Mouse (Mus musculus): ENCODE measurements around the gene Cyp4f13. TPM values are rescaled to one million over a fixed set of nuclear protein-coding genes. Genes with fewer than 3 reads are reported as not detected.

Cyp4f13 gene
- polyA plus RNA-seq, 1 experiment from 2014 or later: 14.8 TPM

- Histone ChIP-seq H3K9ac (no peak overlapping the region), H3K36me3 (no peaks in the 10 kb centered on the region), H3K9me3 (no peaks in the 10 kb centered on the region), H3K4me1 (0 out of 2 replicates have a peak, but pooled peaks cover 3% of the 10 kb centered on the region), H3K4me3 (no peak overlapping the region), H3K27me3 (peaks cover 11% of the 10 kb centered on the region; the same call in 1 of the 2 replicates), H3K27ac (no peak overlapping the region), H3K4me2 (no peak overlapping the region)
- 50% methylated on average over 1 of the region's 1 CpGs for WGBS
- ATAC-seq (ENCODE audit: insufficient number of reproducible peaks, low FRiP score, low TSS enrichment, low read depth): no peak
Measured at GRCm38 (mm10) chr17:32901751-32902525, 45.3 kb downstream of the Cyp4f13 start.

- 90% methylated on average over 4 of the region's 4 CpGs for WGBS
- no peaks in the 10 kb centered on the region for H3K27me3 ChIP-seq
- H3K4me2 ChIP-seq: no peak overlapping the region
- H3K9me3 ChIP-seq: no peaks in the 10 kb centered on the region
- peaks cover 6% of the 10 kb centered on the region for H3K4me1 ChIP-seq
- no peak overlapping the region for H3K9ac ChIP-seq
- no peak overlapping the region for H3K27ac ChIP-seq
- no peaks in the 10 kb centered on the region for H3K36me3 ChIP-seq
- no peak for ATAC-seq (ENCODE audit: insufficient number of reproducible peaks, low FRiP score, low TSS enrichment, low read depth)
- H3K4me3 ChIP-seq: no peak overlapping the region
Measured at GRCm38 (mm10) chr17:32895421-32895820, 51.8 kb downstream of the Cyp4f13 start.

DNA sequence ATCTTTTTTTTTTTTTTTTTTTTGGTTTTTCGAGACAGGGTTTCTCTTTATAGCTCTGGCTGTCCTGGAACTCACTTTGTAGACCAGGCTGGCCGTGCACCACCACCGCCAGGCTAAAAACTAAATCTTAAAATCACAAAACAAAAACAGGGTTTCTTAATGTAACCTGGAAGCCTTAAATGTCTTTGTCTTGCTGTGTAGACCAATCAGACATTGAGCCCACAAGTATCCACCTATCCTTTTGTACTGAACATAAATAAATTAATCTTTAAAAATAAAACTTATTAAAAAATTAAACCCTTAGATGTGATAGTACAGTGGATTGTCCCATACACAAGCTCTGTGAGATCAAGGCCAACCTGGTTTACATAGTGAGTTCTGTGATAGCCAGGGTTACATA lies 53.3 kb downstream of the Cyp4f13 start:
- Histone ChIP-seq H3K27ac (no peak overlapping the region), H3K27me3 (no peaks in the 10 kb centered on the region), H3K9ac (no peak overlapping the region), H3K4me1 (peaks cover 12% of the 10 kb centered on the region), H3K4me2 (no peak overlapping the region), H3K9me3 (no peaks in the 10 kb centered on the region), H3K36me3 (no peaks in the 10 kb centered on the region), H3K4me3 (no peak overlapping the region)
- 86% methylated on average over 3 of the region's 3 CpGs for WGBS
- no peak for ATAC-seq (ENCODE audit: insufficient number of reproducible peaks, low FRiP score, low TSS enrichment, low read depth)

DNA sequence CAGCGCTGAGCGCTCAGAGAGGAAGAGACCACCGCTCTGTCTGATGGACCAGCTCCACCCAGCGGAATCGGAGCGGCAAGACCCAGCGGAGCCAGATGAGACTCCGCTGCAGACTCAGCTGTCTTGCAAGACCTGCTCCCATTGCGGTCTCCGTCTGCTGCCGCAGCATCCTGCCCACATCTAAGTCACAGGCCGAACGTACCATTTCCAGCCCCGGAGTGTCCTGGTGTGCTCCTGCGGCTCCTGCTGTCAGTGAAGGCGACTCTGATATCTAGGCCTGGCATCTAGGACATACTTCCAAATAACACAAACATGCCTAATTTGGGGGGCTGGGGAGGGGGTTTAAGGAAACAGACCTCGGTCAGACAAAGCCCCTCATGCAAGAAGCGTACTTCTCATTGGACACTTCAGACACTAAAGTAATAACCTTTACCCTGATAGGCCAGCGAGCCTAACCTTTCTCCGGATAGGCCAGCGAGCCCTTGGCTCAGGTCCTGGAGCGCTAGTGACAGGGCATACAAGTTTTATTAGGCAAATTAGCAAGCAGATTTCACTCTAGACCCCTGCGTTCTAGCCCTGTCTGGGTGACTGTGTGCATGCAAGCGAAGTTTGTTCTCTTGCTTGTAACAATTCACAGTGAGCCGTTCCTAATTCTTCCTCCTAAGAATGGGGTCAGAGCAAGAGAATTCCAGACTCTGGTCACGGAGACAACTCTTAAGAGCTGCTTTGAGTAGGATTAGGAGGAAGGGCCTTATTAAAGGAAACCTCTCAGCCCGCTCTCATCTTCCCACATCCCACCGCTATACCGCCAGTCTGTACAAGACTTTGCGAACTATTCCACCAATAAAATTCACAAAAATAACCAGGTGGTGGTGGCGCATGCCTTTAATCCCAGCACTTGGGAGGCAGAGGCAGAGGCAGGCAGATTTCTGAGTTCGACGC lies 55.7 kb downstream of the Cyp4f13 start, which contains the start of gene Zfp870:
TSS of gene Zfp870 (minus strand) at position 404 of the 942 bp plus-strand sequence.
- Histone ChIP-seq H3K36me3 (peaks cover 6% of the 10 kb centered on the region; the same call in 1 of the 2 replicates), H3K27me3 (no peaks in the 10 kb centered on the region), H3K9ac (peak within 1 kb of the TSS; percentile 70), H3K4me3 (peak within 1 kb of the TSS; percentile 76), H3K27ac (peak within 1 kb of the TSS; percentile 88), H3K4me1 (peaks cover 12% of the 10 kb centered on the region), H3K4me2 (peak within 1 kb of the TSS; percentile 69), H3K9me3 (no peaks in the 10 kb centered on the region)
- WGBS: 10% methylated on average over 33 of the region's 33 CpGs
- ATAC-seq (ENCODE audit: insufficient number of reproducible peaks, low FRiP score, low TSS enrichment, low read depth): peak; percentile 95

DNA sequence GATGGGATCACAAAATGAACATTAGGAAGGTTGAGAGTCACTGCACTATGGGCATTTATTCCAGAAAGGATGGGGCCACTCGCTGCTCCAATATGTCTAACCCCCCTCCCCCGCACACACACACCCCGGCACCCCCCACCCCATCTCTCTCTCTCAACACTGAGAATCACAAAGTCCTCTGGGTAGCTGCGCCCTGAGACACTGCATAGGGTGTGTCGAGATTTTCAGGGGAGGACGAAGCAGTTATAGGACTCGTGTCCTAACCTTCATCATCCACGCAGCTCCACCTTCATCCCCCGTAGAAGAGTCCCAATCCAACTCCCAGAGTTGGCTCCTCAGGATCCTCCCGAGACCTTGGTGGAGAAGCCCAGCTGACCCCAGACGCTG lies 56.4 kb downstream of the Cyp4f13 start:
- peak overlapping the region; percentile 76 for H3K4me3 ChIP-seq
- WGBS: 1% methylated on average over 11 of the region's 11 CpGs
- no peaks in the 10 kb centered on the region for H3K27me3 ChIP-seq
- no peak for ATAC-seq (ENCODE audit: insufficient number of reproducible peaks, low FRiP score, low TSS enrichment, low read depth)
- peaks cover 9% of the 10 kb centered on the region; the same call in 1 of the 2 replicates for H3K36me3 ChIP-seq
- peaks cover 12% of the 10 kb centered on the region for H3K4me1 ChIP-seq
- H3K27ac ChIP-seq: peak overlapping the region; percentile 88
- peak overlapping the region; percentile 69 for H3K4me2 ChIP-seq
- no peaks in the 10 kb centered on the region for H3K9me3 ChIP-seq
- H3K9ac ChIP-seq: peak overlapping the region; percentile 70

- no peak for ATAC-seq (ENCODE audit: insufficient number of reproducible peaks, low FRiP score, low TSS enrichment, low read depth)
- H3K27me3 ChIP-seq: no peaks in the 10 kb centered on the region
- WGBS: 96% methylated on average over 6 of the region's 6 CpGs
- no peaks in the 10 kb centered on the region for H3K9me3 ChIP-seq
- no peak overlapping the region for H3K9ac ChIP-seq
- H3K27ac ChIP-seq: no peak overlapping the region
- H3K4me2 ChIP-seq: no peak overlapping the region
- H3K4me1 ChIP-seq: peaks cover 12% of the 10 kb centered on the region
- H3K4me3 ChIP-seq: no peak overlapping the region
- peaks cover 17% of the 10 kb centered on the region for H3K36me3 ChIP-seq
Measured at GRCm38 (mm10) chr17:32889611-32890010, 57.6 kb downstream of the Cyp4f13 start.

GRCm38 (mm10) chr17:32880320-32881218 lies 66.6 kb downstream of the Cyp4f13 start:
- Histone ChIP-seq H3K4me2 (no peak overlapping the region), H3K9ac (no peak overlapping the region), H3K27me3 (no peaks in the 10 kb centered on the region), H3K4me1 (peaks cover 7% of the 10 kb centered on the region; the same call in 1 of the 2 replicates), H3K4me3 (no peak overlapping the region), H3K36me3 (peaks cover 62% of the 10 kb centered on the region), H3K9me3 (no peaks in the 10 kb centered on the region), H3K27ac (no peak overlapping the region)
- WGBS: 89% methylated on average over 14 of the region's 14 CpGs
- no peak for ATAC-seq (ENCODE audit: insufficient number of reproducible peaks, low FRiP score, low TSS enrichment, low read depth)

DNA sequence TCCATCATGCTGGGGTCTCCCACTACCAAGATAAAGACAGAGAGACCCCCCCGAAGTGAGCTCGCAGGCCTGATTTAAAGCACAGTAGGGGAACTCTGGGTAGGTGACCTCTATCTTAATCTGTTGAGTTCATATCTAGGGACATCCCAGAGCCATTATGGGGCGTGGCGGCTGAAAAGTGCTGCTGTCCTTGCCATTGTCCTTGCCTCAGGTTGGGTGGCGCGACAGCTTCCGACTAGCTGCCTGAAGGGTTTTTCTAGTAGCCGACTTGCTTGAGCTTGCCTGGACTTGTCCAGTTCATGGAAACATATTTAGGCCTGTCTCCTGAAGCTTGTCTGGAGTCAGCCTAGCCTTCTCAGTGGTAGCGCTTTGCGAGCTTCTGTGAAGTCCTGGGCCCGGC lies 68.4 kb downstream of the Cyp4f13 start:
- Histone ChIP-seq H3K4me2 (no peak overlapping the region), H3K9ac (no peak overlapping the region), H3K9me3 (no peaks in the 10 kb centered on the region), H3K4me1 (peaks cover 7% of the 10 kb centered on the region; the same call in 1 of the 2 replicates), H3K27ac (no peak overlapping the region), H3K4me3 (no peak overlapping the region), H3K27me3 (no peaks in the 10 kb centered on the region), H3K36me3 (peaks cover 47% of the 10 kb centered on the region)
- ATAC-seq (ENCODE audit: insufficient number of reproducible peaks, low FRiP score, low TSS enrichment, low read depth): no peak
- 88% methylated on average over 11 of the region's 11 CpGs for WGBS

GRCm38 (mm10) chr17:32877471-32878171 lies 69.6 kb downstream of the Cyp4f13 start:
- peaks cover 35% of the 10 kb centered on the region for H3K36me3 ChIP-seq
- no peak overlapping the region for H3K27ac ChIP-seq
- no peaks in the 10 kb centered on the region for H3K9me3 ChIP-seq
- no peak overlapping the region for H3K9ac ChIP-seq
- H3K4me1 ChIP-seq: peaks cover 7% of the 10 kb centered on the region; the same call in 1 of the 2 replicates
- WGBS: 8% methylated on average over 22 of the region's 22 CpGs
- no peak overlapping the region for H3K4me3 ChIP-seq
- H3K27me3 ChIP-seq: no peaks in the 10 kb centered on the region
- H3K4me2 ChIP-seq: peak overlapping the region; percentile 25; the same call in 1 of the 2 replicates
- no peak for ATAC-seq (ENCODE audit: insufficient number of reproducible peaks, low FRiP score, low TSS enrichment, low read depth)
